Mouse (Mus musculus): ENCODE measurements around the gene Zbtb43. TPM values are rescaled to one million over a fixed set of nuclear protein-coding genes. Genes with fewer than 3 reads are reported as not detected.

Gene Zbtb43
- polyA plus RNA-seq (2014; fragmentation: Nextera tagmentation; extraction: Ambion mirVana) = 23.9 and 26.1 TPM in 2 replicates

DNA sequence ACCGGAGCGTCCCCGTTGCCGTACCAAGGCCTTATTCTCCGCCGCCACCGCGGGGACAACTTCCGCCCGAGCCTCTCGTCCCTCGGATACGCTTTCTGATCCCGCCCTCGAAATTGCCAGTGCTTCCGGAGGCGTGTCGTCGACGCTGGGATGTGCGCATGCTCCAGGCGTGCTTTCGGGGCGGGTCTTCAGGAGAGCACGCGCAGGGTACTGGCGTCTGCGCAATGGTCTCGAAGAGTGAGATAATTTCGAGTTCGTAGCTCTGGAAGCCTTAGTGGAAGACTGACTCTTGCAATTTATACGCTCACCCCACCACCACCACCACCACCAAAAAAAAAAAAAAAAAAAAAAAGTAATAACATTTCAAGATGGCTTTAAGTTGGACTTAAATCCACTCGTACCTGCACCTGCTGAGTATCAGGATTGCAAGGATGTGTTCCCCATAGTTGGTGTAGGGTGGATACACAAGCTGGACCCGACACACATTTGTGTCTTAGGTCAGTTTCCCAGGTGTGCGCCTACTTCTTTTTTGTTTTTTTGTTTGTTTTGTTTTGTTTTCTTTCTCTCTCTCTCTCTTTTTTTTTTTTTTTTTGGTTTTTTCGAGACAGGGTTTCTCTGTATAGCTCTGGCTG, at the start of gene Zbtb43:
Zbtb43 (minus strand) TSS at position 94 of the 632 bp plus-strand sequence.
- Histone ChIP-seq H3K36me3 (ENCODE audit: control insufficient read depth, insufficient read depth, low read length) (no peaks in the 10 kb centered on the region), H3K4me1 (ENCODE audit: control insufficient read depth, insufficient read depth, low read length) (peaks cover 15% of the 10 kb centered on the region), H3K9ac (ENCODE audit: low read length) (peak within 1 kb of the TSS; percentile 89), H3K4me3 (ENCODE audit: low read depth, low read length) (peak within 1 kb of the TSS; percentile 95), H3K27me3 (ENCODE audit: control insufficient read depth, insufficient read depth, low read length) (no peaks in the 10 kb centered on the region; the same call in 1 of the 2 replicates), H3K9me3 (ENCODE audit: control insufficient read depth, low read length) (no peaks in the 10 kb centered on the region), H3K27ac (ENCODE audit: low read depth, low read length) (0 out of 2 replicates have a peak within 1 kb of the TSS, but pooled peaks have one; percentile 20), H3K4me2 (peak within 1 kb of the TSS; percentile 56)
- ATAC-seq (ENCODE audit: low FRiP score) (peak; percentile 96), DNase-seq (ENCODE audit: low spot score, missing footprints) (peak; percentile 100)
- WGBS = 6% methylated on average over 36 of the region's 36 CpGs

DNA sequence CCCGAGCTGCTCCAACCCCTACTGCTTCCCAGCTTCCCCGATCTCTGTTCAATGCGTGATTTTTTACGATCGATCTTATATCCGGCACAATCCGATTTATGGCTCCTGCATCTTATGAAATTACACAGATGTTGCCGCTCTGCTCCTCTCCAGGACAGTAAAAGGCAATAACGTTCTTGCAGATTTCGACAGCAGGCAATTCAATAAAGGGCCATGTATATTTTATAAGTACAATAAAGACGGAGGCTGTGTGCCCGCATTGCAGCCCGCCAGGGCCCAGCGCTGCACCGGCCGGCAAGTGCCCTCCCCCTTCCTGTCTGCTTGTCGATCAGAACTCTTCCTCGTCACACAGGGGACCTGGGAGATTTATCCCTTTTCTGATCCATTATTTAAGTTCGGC, 47.5 kb upstream of the Zbtb43 start:
- DNase-seq (ENCODE audit: low spot score, missing footprints) = no peak
- no peak for ATAC-seq (ENCODE audit: low FRiP score)
- 80% methylated on average over 19 of the region's 19 CpGs for WGBS
- Histone ChIP-seq H3K4me2 (no peak overlapping the region), H3K9me3 (ENCODE audit: control insufficient read depth, low read length) (no peaks in the 10 kb centered on the region), H3K4me1 (ENCODE audit: control insufficient read depth, insufficient read depth, low read length) (no peaks in the 10 kb centered on the region), H3K9ac (ENCODE audit: low read length) (no peak overlapping the region), H3K27ac (ENCODE audit: low read depth, low read length) (no peak overlapping the region), H3K36me3 (ENCODE audit: control insufficient read depth, insufficient read depth, low read length) (no peaks in the 10 kb centered on the region), H3K4me3 (ENCODE audit: low read depth, low read length) (no peak overlapping the region), H3K27me3 (ENCODE audit: control insufficient read depth, insufficient read depth, low read length) (no peaks in the 10 kb centered on the region)

DNA sequence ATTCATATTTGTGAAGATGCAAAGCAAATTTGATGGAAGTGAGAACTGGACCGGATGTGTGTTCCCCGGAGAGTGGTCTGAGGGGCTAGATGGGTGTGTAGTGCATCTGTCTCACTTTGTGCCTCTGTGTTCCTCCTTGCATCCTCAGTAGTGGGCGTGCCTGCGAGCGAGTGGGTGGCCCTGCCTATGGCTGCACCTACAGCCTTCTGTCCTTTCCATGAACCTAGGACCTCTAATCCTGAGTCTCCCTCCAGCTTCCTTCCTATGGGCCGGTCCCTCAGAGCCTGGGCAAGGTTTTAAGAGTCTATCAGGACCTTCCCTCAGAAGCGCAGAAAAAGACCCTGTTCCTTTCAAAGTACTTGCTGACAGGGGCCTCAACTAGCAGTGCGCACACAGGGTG, 47.1 kb upstream of the Zbtb43 start:
- WGBS = 88% methylated on average over 8 of the region's 8 CpGs
- Histone ChIP-seq H3K36me3 (ENCODE audit: control insufficient read depth, insufficient read depth, low read length) (no peaks in the 10 kb centered on the region), H3K4me3 (ENCODE audit: low read depth, low read length) (no peak overlapping the region), H3K4me2 (no peak overlapping the region), H3K27me3 (ENCODE audit: control insufficient read depth, insufficient read depth, low read length) (no peaks in the 10 kb centered on the region), H3K9ac (ENCODE audit: low read length) (no peak overlapping the region), H3K9me3 (ENCODE audit: control insufficient read depth, low read length) (no peaks in the 10 kb centered on the region), H3K4me1 (ENCODE audit: control insufficient read depth, insufficient read depth, low read length) (no peaks in the 10 kb centered on the region), H3K27ac (ENCODE audit: low read depth, low read length) (no peak overlapping the region)
- DNase-seq (ENCODE audit: low spot score, missing footprints) (no peak), ATAC-seq (ENCODE audit: low FRiP score) (no peak)

DNA sequence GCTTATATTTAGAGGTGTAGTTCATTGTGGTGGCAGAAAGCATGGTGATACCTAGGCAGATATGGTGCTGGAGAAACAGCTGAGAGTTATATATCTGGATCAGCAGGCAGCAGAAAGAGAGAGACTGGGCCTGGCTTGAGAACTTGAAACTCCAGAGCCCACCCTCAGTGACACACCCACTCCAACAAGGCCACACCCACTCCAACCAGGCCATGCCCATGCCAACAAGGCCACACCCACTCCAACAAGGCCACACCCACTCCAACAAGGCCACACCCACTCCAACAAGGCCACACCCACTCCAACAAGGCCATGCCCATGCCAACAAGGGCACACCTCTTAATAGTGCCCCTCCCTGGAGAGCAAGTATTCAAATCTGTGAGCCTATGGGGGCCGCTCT, 42.4 kb upstream of the Zbtb43 start:
- Histone ChIP-seq H3K4me1 (ENCODE audit: control insufficient read depth, insufficient read depth, low read length) (no peaks in the 10 kb centered on the region), H3K36me3 (ENCODE audit: control insufficient read depth, insufficient read depth, low read length) (no peaks in the 10 kb centered on the region), H3K9me3 (ENCODE audit: control insufficient read depth, low read length) (no peaks in the 10 kb centered on the region), H3K4me3 (ENCODE audit: low read depth, low read length) (no peak overlapping the region), H3K4me2 (no peak overlapping the region), H3K27me3 (ENCODE audit: control insufficient read depth, insufficient read depth, low read length) (no peaks in the 10 kb centered on the region), H3K27ac (ENCODE audit: low read depth, low read length) (no peak overlapping the region), H3K9ac (ENCODE audit: low read length) (no peak overlapping the region)
- WGBS = 87% methylated on average over 1 of the region's 1 CpGs
- DNase-seq (ENCODE audit: low spot score, missing footprints) (no peak), ATAC-seq (ENCODE audit: low FRiP score) (no peak)

DNA sequence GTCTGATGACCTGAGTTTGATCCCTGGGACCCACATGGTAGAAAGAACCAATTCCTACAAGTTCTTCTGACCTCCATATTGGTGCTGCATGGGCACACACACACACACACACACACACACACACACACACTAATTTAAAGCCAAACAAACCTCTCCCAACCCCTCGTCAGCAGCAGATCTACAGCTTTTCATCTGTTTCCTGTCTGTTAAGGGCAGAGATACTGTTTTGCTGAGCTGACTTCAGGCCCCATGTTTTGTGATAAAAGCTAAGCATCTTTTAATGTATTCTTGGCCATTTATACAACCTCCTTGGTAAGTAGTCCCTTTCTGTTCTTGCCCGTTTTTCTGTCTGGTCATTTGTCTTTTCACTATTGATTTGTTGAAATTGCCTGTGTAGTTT, 34.2 kb upstream of the Zbtb43 start:
- H3K4me3 ChIP-seq (ENCODE audit: low read depth, low read length) = no peak overlapping the region
- peaks cover 7% of the 10 kb centered on the region; the same call in 1 of the 2 replicates for H3K9me3 ChIP-seq (ENCODE audit: control insufficient read depth, low read length)
- 53% methylated on average over 2 of the region's 2 CpGs for WGBS
- ATAC-seq (ENCODE audit: low FRiP score) = no peak
- DNase-seq (ENCODE audit: low spot score, missing footprints) = no peak
- no peak overlapping the region for H3K27ac ChIP-seq (ENCODE audit: low read depth, low read length)
- H3K4me2 ChIP-seq = no peak overlapping the region
- H3K4me1 ChIP-seq (ENCODE audit: control insufficient read depth, insufficient read depth, low read length) = no peaks in the 10 kb centered on the region
- H3K36me3 ChIP-seq (ENCODE audit: control insufficient read depth, insufficient read depth, low read length) = no peaks in the 10 kb centered on the region
- H3K9ac ChIP-seq (ENCODE audit: low read length) = no peak overlapping the region
- H3K27me3 ChIP-seq (ENCODE audit: control insufficient read depth, insufficient read depth, low read length) = no peaks in the 10 kb centered on the region

DNA sequence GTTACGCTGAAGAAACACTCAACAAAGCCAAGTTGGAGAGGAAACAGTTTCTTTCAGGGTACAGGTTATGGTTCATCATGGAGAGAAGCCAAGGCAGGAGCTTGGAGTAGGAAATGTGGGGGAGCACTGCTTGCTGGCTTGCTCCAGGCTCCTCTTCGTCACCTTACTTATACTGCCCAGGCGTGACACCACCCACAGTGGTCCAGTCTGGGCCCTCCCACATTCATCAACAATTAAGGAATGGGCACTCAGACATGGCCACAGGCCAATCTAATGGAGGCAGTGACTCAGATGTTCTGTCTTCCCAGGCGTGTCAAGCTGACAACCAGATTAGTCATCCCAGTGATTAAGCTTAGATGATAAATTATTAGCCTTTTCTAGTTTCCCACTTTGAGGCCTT, 29.9 kb upstream of the Zbtb43 start:
- ATAC-seq (ENCODE audit: low FRiP score) = no peak
- no peak overlapping the region for H3K4me2 ChIP-seq

DNA sequence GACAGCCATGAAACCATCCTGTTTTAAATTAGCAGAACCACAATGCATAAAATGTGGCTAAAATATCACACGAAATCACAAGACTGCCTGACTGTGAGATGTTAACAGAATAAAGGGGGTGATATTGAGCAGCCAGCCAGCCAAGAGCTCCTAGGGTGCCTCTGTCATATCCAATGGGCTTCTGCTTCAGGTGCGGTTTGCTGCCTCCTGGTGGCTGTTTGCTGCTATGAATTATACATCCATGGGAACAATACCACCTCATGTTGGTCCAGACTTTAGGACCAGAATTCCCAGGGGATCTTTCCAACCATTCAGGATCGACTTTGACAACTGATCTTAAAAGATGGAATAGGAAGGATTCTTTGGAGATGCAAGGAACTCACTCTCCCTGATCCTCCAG, 27.3 kb upstream of the Zbtb43 start:
- Histone ChIP-seq H3K27me3 (ENCODE audit: control insufficient read depth, insufficient read depth, low read length) (no peaks in the 10 kb centered on the region), H3K9me3 (ENCODE audit: control insufficient read depth, low read length) (peaks cover 7% of the 10 kb centered on the region; the same call in 1 of the 2 replicates), H3K4me1 (ENCODE audit: control insufficient read depth, insufficient read depth, low read length) (no peaks in the 10 kb centered on the region), H3K36me3 (ENCODE audit: control insufficient read depth, insufficient read depth, low read length) (no peaks in the 10 kb centered on the region), H3K9ac (ENCODE audit: low read length) (no peak overlapping the region), H3K4me2 (no peak overlapping the region), H3K27ac (ENCODE audit: low read depth, low read length) (no peak overlapping the region), H3K4me3 (ENCODE audit: low read depth, low read length) (no peak overlapping the region)
- DNase-seq (ENCODE audit: low spot score, missing footprints) (no peak), ATAC-seq (ENCODE audit: low FRiP score) (no peak)
- WGBS = 55% methylated on average over 3 of the region's 3 CpGs

More for the DNA sequence above, 29.9 kb upstream of the Zbtb43 start:
- Histone ChIP-seq H3K4me3 (ENCODE audit: low read depth, low read length) (no peak overlapping the region), H3K4me1 (ENCODE audit: control insufficient read depth, insufficient read depth, low read length) (no peaks in the 10 kb centered on the region), H3K27me3 (ENCODE audit: control insufficient read depth, insufficient read depth, low read length) (no peaks in the 10 kb centered on the region), H3K9me3 (ENCODE audit: control insufficient read depth, low read length) (peaks cover 7% of the 10 kb centered on the region; the same call in 1 of the 2 replicates), H3K9ac (ENCODE audit: low read length) (no peak overlapping the region), H3K27ac (ENCODE audit: low read depth, low read length) (no peak overlapping the region), H3K36me3 (ENCODE audit: control insufficient read depth, insufficient read depth, low read length) (no peaks in the 10 kb centered on the region)
- 85% methylated on average over 4 of the region's 4 CpGs for WGBS
- DNase-seq (ENCODE audit: low spot score, missing footprints) = no peak

DNA sequence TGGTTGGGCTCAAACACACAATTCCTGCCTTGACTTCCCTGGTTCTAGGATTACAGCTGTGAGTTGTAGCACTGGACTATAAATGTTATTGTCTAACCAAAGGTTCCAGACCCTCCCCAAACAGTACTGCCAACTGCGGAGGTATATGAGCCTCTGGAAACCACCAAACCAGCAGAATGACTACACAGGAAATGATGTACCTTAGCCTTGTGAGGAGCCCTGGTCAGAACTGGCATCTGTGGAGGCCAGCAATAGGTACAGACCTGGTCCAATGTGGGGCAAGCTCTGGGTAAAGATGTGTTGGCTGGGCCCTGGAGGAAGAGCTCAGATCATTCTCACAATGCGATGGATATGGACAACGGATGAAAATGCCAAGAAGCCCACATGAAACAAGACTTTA, 23.7 kb upstream of the Zbtb43 start:
- Histone ChIP-seq H3K36me3 (ENCODE audit: control insufficient read depth, insufficient read depth, low read length) (no peaks in the 10 kb centered on the region), H3K27me3 (ENCODE audit: control insufficient read depth, insufficient read depth, low read length) (no peaks in the 10 kb centered on the region), H3K27ac (ENCODE audit: low read depth, low read length) (no peak overlapping the region), H3K4me3 (ENCODE audit: low read depth, low read length) (no peak overlapping the region), H3K4me2 (no peak overlapping the region), H3K9ac (ENCODE audit: low read length) (no peak overlapping the region), H3K4me1 (ENCODE audit: control insufficient read depth, insufficient read depth, low read length) (no peaks in the 10 kb centered on the region), H3K9me3 (ENCODE audit: control insufficient read depth, low read length) (no peaks in the 10 kb centered on the region; the same call in 1 of the 2 replicates)
- ATAC-seq (ENCODE audit: low FRiP score) = no peak
- 90% methylated on average over 3 of the region's 3 CpGs for whole genome bisulfite sequencing
- DNase-seq (ENCODE audit: low spot score, missing footprints) = no peak

DNA sequence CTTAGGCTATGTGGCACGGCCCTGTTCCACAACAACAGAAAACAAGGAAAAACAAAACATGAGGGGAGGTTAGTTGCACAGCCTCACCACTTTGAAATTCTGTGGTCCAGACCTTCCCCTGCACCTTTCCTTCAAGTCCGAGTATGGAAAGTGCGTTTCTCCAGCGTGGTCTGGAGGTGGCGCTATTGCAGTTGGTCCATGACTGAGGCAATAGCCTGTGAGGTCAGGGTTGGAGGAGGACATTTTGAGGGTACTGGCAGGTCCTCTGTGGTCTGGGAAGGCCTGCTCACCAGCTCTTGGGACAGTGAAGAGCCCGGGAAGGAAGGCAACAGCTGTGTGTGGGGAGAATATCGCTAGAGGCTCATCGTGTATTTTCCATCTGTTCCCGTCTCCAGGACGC, 21.2 kb upstream of the Zbtb43 start:
- no peak for DNase-seq (ENCODE audit: low spot score, missing footprints)
- Histone ChIP-seq H3K27ac (ENCODE audit: low read depth, low read length) (no peak overlapping the region), H3K4me1 (ENCODE audit: control insufficient read depth, insufficient read depth, low read length) (no peaks in the 10 kb centered on the region), H3K9me3 (ENCODE audit: control insufficient read depth, low read length) (no peaks in the 10 kb centered on the region), H3K4me3 (ENCODE audit: low read depth, low read length) (no peak overlapping the region), H3K4me2 (no peak overlapping the region), H3K27me3 (ENCODE audit: control insufficient read depth, insufficient read depth, low read length) (no peaks in the 10 kb centered on the region), H3K36me3 (ENCODE audit: control insufficient read depth, insufficient read depth, low read length) (no peaks in the 10 kb centered on the region), H3K9ac (ENCODE audit: low read length) (no peak overlapping the region)
- no peak for ATAC-seq (ENCODE audit: low FRiP score)
- WGBS = 59% methylated on average over 10 of the region's 10 CpGs
